Mouse (Mus musculus): ENCODE data around the gene Flot2. TPM values are rescaled to one million over a fixed set of nuclear protein-coding genes. Genes with fewer than 3 reads are reported as not detected.

Gene Flot2
- polyA plus RNA-seq (2017; shearing (Covaris generic)), result 34.0 TPM

DNA sequence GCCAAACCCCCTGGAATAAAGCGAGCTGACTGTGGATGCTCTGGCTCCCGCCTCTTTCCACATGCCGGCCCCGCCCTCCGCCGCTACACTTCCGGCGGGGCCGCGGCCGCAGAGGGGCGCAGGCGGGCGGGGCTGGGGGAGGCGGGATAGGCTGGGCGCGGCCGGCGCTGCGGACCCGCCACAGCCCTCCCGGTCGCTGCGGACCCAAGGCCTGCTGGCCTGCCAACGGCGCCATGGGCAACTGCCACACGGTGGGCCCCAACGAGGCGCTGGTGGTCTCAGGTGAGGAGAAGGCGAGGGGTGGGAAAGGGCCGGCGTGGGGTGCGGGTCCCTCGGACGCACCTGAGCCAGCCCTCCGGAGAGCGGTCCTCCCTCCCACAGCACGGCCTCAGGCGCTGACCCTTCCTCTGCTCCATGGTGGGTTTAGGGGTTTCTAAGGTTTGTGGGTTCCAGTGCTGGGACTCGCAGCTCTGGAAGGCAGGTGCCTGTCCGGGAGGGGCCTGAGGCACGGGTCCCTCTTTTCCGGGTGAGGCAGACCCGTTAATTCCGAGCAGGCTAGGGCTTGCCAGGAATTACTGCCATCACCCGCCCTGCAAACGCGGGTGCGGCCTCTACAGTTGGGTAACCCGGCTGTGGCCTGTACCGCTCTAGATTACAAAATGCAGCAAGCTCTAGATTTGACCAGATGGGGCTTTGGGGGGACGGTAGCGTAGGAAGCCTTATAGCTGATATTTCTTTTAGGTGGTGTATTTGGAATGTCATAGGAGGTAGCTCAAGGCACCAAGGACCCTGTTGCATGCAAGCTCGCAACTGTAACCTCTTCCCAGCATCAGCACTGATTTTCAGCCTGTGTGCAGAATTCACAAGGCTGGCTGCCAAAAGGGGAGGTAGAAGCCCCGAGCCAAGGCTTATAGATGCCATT is at the start of gene Flot2:
TSS of gene Flot2 (plus strand) at position 101 of the 922 bp plus-strand sequence.

DNA sequence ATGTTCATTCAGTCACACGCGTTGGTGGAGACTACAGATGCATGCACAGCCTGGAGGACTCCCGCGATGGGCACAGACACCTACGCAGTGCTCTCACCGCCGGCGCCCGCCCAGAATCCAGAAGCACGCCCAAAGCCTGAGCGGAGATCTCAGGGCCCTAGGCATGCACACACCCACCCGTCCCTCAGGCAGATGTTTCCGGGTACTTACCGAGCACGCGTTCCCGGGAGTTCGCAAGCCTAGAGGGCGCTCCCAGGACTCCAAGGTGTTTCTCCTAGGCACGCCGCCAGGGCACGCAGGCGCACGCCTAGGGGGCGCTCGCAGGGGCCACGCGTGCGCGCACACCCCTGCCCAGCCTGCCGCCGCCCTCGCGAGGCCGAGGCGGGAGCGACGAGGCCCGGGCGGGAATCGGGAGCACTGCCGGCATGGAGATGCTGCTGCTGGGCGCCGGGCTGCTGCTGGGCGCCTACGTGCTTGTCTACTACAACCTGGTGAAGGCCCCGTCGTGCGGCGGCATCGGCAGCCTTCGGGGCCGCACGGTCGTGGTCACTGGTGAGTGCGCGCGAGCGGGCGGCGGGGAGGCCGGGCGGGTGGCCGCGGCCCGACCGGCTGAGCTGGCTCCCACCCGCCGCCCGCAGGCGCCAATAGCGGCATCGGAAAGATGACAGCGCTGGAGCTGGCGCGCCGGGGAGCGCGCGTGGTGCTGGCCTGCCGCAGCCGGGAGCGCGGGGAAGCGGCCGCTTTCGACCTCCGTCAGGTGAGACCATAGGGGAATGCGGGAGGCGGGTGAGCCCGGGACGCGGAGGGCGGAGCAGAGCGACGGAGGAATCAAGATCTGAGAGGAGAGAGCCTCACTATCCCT is 5.6 kb upstream of the Flot2 start, which contains the start of gene Dhrs13:
TSS of gene Dhrs13 (plus strand) at position 334 of the 862 bp plus-strand sequence.

DNA sequence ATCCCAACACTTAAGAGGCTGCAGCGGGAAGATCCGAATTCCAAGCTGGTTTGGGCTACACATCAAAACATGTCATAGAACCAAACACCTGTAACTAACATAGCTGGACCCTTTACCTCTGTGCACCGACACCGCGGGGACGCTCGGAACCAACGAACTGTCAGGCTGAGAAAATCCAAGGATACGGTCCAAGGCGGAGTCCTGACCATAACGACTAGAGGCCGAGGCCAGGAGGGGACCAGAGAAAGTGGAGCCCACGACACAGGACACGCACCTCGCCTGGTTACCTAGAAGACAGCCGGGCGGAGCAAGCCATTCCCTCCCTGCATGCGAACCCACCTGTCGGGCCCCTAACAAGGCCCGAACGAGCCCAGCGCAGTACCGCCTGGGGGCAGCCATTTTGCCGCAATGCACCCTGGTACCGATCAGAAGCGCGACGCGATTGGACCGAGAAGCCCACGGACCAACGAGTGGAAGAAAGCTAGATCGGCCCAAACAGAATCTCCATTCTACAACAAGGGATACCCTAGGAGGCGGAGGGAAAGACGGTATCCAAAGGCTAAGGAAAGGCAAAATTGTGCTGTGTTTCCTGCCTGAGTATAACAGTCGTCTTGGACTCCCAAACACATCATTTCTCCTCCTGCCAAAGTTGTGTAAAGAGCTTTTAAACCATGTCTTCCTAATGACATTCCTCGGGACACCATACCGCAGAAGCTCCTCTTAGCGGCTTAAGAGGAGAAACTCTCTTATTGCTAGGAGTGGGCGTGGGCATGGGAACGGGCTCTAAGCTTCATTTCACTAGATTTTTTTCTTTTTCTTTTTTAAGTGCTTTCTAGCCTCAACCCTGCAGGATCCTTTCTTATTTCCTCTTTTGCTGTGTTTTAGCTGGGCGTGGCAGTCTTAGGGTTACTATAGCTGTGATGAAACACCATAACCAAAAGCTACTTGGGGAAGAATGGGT is 42.5 kb downstream of the Flot2 start, which contains the start of gene Eral1:
TSS of gene Eral1 (minus strand) at position 423 of the 961 bp plus-strand sequence.

DNA sequence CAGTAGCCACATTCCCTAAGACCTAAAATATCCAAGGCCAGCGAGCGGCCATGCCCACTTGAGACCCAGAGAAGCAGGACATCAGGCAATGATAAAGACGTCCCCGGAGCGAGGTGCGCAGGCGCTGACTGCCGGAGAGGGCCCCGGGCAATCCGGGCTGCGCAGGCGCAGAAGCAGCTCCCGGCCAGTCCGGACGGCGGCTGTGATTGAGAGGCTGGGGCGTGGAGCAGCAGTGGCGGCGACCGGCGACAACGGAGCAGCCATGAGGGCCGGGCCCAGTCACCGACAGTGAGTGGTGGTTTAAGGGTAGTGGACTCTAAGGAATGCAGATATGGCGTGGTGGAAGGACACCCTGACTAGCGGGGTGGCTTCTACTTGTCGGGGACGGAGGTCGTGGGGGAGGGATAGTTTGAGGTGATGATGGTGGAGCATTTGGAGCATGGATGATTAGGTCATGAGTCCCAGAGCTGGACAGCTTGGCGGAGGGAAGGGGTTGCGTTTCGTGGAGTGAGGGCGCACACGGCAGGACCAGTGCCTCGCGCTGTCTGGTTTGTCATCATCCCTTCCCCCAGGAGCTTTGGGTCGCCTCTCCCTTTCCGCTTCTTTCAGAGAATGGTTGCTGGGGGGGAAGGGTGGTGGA is 56.9 kb downstream of the Flot2 start, which contains the start of gene Fam222b:
TSS of gene Fam222b (plus strand) at position 157 of the 640 bp plus-strand sequence.

Other genes starting within 250 kb of the Flot2 start
- 1.8 TPM for gene Pipox, start 143.8 kb upstream of the Flot2 start, polyA plus RNA-seq (2017; shearing (Covaris generic))
- not detected for gene Sez6, start 107.1 kb upstream of the Flot2 start, polyA plus RNA-seq (2017; shearing (Covaris generic))
- 29.9 TPM for gene Phf12, start 55.2 kb upstream of the Flot2 start, polyA plus RNA-seq (2017; shearing (Covaris generic))
- gene Dhrs13, start 5.7 kb upstream of the Flot2 start, polyA plus RNA-seq (2017; shearing (Covaris generic)), result 1.5 TPM
- gene Eral1, start 42.5 kb downstream of the Flot2 start, polyA plus RNA-seq (2017; shearing (Covaris generic)), result 40.5 TPM
- 28.8 TPM for gene Fam222b, start 56.7 kb downstream of the Flot2 start, polyA plus RNA-seq (2017; shearing (Covaris generic))
- 6.3 TPM for gene Traf4, start 127.7 kb downstream of the Flot2 start, polyA plus RNA-seq (2017; shearing (Covaris generic))
- 14.2 TPM for gene Nek8, start 138.7 kb downstream of the Flot2 start, polyA plus RNA-seq (2017; shearing (Covaris generic))
- gene Tlcd1, start 138.8 kb downstream of the Flot2 start, polyA plus RNA-seq (2017; shearing (Covaris generic)), result 4.6 TPM
- gene Rpl23a, start 145.7 kb downstream of the Flot2 start, polyA plus RNA-seq (2017; shearing (Covaris generic)), result 1,229 TPM
- gene Rab34, start 150.5 kb downstream of the Flot2 start, polyA plus RNA-seq (2017; shearing (Covaris generic)), result 0.80 TPM
- 0.82 TPM for gene Proca1, start 155.5 kb downstream of the Flot2 start, polyA plus RNA-seq (2017; shearing (Covaris generic))
- 100 TPM for gene Sdf2, start 207.8 kb downstream of the Flot2 start, polyA plus RNA-seq (2017; shearing (Covaris generic))
- 62.3 TPM for gene Supt6, start 208.1 kb downstream of the Flot2 start, polyA plus RNA-seq (2017; shearing (Covaris generic))
- gene 2610507B11Rik, start 223.8 kb downstream of the Flot2 start, polyA plus RNA-seq (2017; shearing (Covaris generic)), result 91.3 TPM